Mouse (Mus musculus): ENCODE measurements around the gene Agrp.

DNA sequence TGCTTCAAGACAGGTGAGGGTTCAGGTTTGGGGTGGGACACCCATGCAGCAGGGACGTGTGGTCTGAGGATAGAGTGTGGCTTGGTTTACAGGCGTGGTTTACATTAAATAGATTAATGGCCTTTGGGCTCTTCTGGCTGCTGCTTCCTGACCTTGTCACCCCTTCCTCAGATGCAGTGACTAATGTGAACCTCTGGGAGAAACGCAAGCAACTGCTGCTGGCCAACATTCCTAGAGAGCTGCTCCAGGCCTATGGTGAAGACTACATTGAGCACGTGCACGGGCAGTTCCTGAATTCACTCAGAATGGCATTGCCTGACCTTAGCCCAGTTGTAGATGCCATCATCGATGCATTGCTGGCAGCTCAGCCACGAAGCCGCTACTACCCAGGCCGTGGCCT, 114.3 kb downstream of the Agrp start:
- TF ChIP-seq CTCF (IDR thresholded peaks at IDR 0.05; ENCODE audit: low read depth) (no peak), EP300 (IDR thresholded peaks at IDR 0.05; ENCODE audit: low read depth) (no peak)

Measured in heart, postnatal 0 days (tissue).